Mouse (Mus musculus) MEL (cell line): Measurements from ENCODE around the gene Ripply3. TPM values are rescaled to one million over a fixed set of nuclear protein-coding genes. Genes with fewer than 3 reads are reported as not detected.
A peak's percentile ranks its signal among the peaks of the same experiment; 100 is the strongest.

ENCODE experiments used
- DNase-seq: peaks from one replicate; pipeline ENCODE4 v3.0.0; 2011; ENCODE audit warnings: low read depth, low spot score
- H3K27ac ChIP-seq: 2 replicates; pipeline ENCODE4 v1.5.1; 2012; ENCODE audit warnings: low read depth, mild to moderate bottlenecking, control low read depth, low read length, moderate library complexity; ENCODE audit not compliant: control insufficient read depth
- H3K27me3 ChIP-seq, 2 experiments: fragments of 150-350 bp in 1 of 2; sonication (generic) in 1 of 2; 2 replicates each; pipeline ENCODE4 v1.6.1; 2012; ENCODE audit warnings: low read length in 2 of 2, mild to moderate bottlenecking in 2 of 2, improper control_type of control experiment in 1 of 2, moderate library complexity in 1 of 2; ENCODE audit not compliant: insufficient read depth in 2 of 2, control insufficient read depth in 1 of 2
- H3K36me3 ChIP-seq, 2 experiments: 2 replicates each; pipeline ENCODE4 v1.6.1; 2012 to 2014; ENCODE audit warnings: low read length in 2 of 2, improper control_type of control experiment in 1 of 2, inconsistent platforms in 1 of 2, mild to moderate bottlenecking in 1 of 2; ENCODE audit not compliant: insufficient read depth in 2 of 2, control insufficient read depth in 1 of 2
- H3K4me1 ChIP-seq, 2 experiments: fragments of 150-350 bp in 1 of 2; sonication (generic) in 1 of 2; 2 replicates each; pipeline ENCODE4 v1.6.1; 2012; ENCODE audit warnings: low read length in 2 of 2, improper control_type of control experiment in 1 of 2, mild to moderate bottlenecking in 1 of 2; ENCODE audit not compliant: insufficient read depth in 2 of 2, control insufficient read depth in 1 of 2
- H3K4me3 ChIP-seq, 2 experiments: fragments of 150-350 bp in 1 of 2; sonication (generic) in 1 of 2; 2 replicates each; pipeline ENCODE4 v1.5.1; 2012; ENCODE audit warnings: low read depth in 2 of 2, low read length in 2 of 2, mild to moderate bottlenecking in 2 of 2, moderate library complexity in 2 of 2, control low read depth in 1 of 2, improper control_type of control experiment in 1 of 2; ENCODE audit not compliant: control insufficient read depth in 1 of 2, insufficient read depth in 1 of 2
- H3K79me2 ChIP-seq: 2 replicates; pipeline ENCODE4 v1.6.1; 2012; ENCODE audit warnings: mild to moderate bottlenecking, low read length, moderate library complexity; ENCODE audit not compliant: control insufficient read depth, poor library complexity, insufficient read depth
- H3K9ac ChIP-seq: 2 replicates; pipeline ENCODE4 v1.6.1; 2012; ENCODE audit warnings: low read depth, mild to moderate bottlenecking, control low read depth, low read length, moderate library complexity; ENCODE audit not compliant: control insufficient read depth, poor library complexity, severe bottlenecking
- H3K9me3 ChIP-seq: fragments of 150-350 bp; sonication (generic); replicated peaks from 2 replicates; pipeline ENCODE4 v1.6.1; 2012; ENCODE audit warnings: mild to moderate bottlenecking, low read length, improper control_type of control experiment, moderate library complexity; ENCODE audit not compliant: insufficient read depth
- CHD2 ChIP-seq: IDR thresholded peaks from 2 replicates; pipeline ENCODE4 v1.6.1; 2011; ENCODE audit warnings: low read length, improper control_type of control experiment
- EP300 ChIP-seq, 2 experiments: IDR thresholded peaks; 2 replicates each; pipeline ENCODE4 v1.6.1; 2011; ENCODE audit warnings: improper control_type of control experiment in 2 of 2, low read length in 2 of 2, low read depth in 1 of 2, mild to moderate bottlenecking in 1 of 2
- ETS1 ChIP-seq: IDR thresholded peaks from 2 replicates; pipeline ENCODE4 v1.6.1; 2012; ENCODE audit warnings: low read depth, mild to moderate bottlenecking, inconsistent platforms, low read length, improper control_type of control experiment, moderate library complexity
- GATA1 ChIP-seq: IDR thresholded peaks from 2 replicates; pipeline ENCODE4 v1.6.1; 2011; ENCODE audit warnings: low read depth, low read length, improper control_type of control experiment
- HCFC1 ChIP-seq: IDR thresholded peaks from 2 replicates; pipeline ENCODE4 v1.6.1; 2012; ENCODE audit warnings: low read depth, mild to moderate bottlenecking, inconsistent platforms, low read length, improper control_type of control experiment, moderate library complexity
- KAT2A ChIP-seq: conservative IDR thresholded peaks from 2 replicates; pipeline ENCODE4 v1.6.1; 2012; ENCODE audit warnings: low read depth, low read length, improper control_type of control experiment, inconsistent platforms
- MEF2A ChIP-seq: IDR thresholded peaks from 2 replicates; pipeline ENCODE4 v1.6.1; 2014; ENCODE audit warnings: low read depth, mild to moderate bottlenecking, inconsistent platforms, low read length, improper control_type of control experiment; ENCODE audit not compliant: poor library complexity, insufficient replicate concordance, severe bottlenecking; ENCODE audit errors: extremely low read depth
- MXI1 ChIP-seq: IDR thresholded peaks from 2 replicates; pipeline ENCODE4 v1.6.1; 2011; ENCODE audit warnings: mild to moderate bottlenecking, low read depth, low read length, improper control_type of control experiment
- MYB ChIP-seq: IDR thresholded peaks from 2 replicates; pipeline ENCODE4 v1.6.1; 2011; ENCODE audit warnings: mild to moderate bottlenecking, low read depth, low read length, improper control_type of control experiment
- MYC ChIP-seq: IDR thresholded peaks from 2 replicates; pipeline ENCODE4 v1.6.1; 2011; ENCODE audit warnings: low read depth, mild to moderate bottlenecking, low read length, improper control_type of control experiment, moderate library complexity
- NELFE ChIP-seq: IDR thresholded peaks from 2 replicates; pipeline ENCODE4 v1.6.1; 2011; ENCODE audit warnings: low read depth, low read length, improper control_type of control experiment
- NRF1 ChIP-seq: IDR thresholded peaks from 2 replicates; pipeline ENCODE4 v1.6.1; 2014; ENCODE audit warnings: low read depth, mild to moderate bottlenecking, inconsistent platforms, low read length, improper control_type of control experiment, moderate library complexity; ENCODE audit not compliant: poor library complexity, insufficient read depth, severe bottlenecking
- POLR2A ChIP-seq, 2 experiments: IDR thresholded peaks; 2 replicates each; pipeline ENCODE4 v1.6.1; 2011 to 2012; ENCODE audit warnings: low read length in 2 of 2, mild to moderate bottlenecking in 2 of 2, control low read depth in 1 of 2, improper control_type of control experiment in 1 of 2, low read depth in 1 of 2, moderate library complexity in 1 of 2; ENCODE audit not compliant: control insufficient read depth in 1 of 2, insufficient read depth in 1 of 2, poor library complexity in 1 of 2
- POLR2AphosphoS5 ChIP-seq: IDR thresholded peaks from 2 replicates; pipeline ENCODE4 v1.6.1; 2012; ENCODE audit warnings: low read depth, borderline replicate concordance, mild to moderate bottlenecking, inconsistent platforms, low read length, moderate library complexity, mixed read lengths
- SIN3A ChIP-seq: IDR thresholded peaks from 2 replicates; pipeline ENCODE4 v1.6.1; 2012; ENCODE audit warnings: low read length, improper control_type of control experiment, inconsistent platforms
- SMC3 ChIP-seq: IDR thresholded peaks from 2 replicates; pipeline ENCODE4 v1.6.1; 2011; ENCODE audit warnings: low read depth, low read length, improper control_type of control experiment
- TBP ChIP-seq: IDR thresholded peaks from 2 replicates; pipeline ENCODE4 v1.8.0; 2011; ENCODE audit warnings: low read depth, low read length, improper control_type of control experiment
- ZMIZ1 ChIP-seq: IDR thresholded peaks from 2 replicates; pipeline ENCODE4 v1.6.1; 2012; ENCODE audit warnings: low read depth, mild to moderate bottlenecking, inconsistent platforms, low read length, improper control_type of control experiment, moderate library complexity
- polyA plus RNA-seq, 2 experiments: library from polyadenylated mRNA; stranded (reverse) in 1 of 2; unstranded in 1 of 2; fragments of >175 nt in 1 of 2; fragments of >200 nt in 1 of 2; gene quantifications; 2 replicates each; pipeline versions ENCODE4 v1.2.1 to v1.2.4; 2012; ENCODE audit warnings: low replicate concordance in 2 of 2, low read depth in 1 of 2; ENCODE audit not compliant: insufficient read length in 2 of 2, insufficient read depth in 1 of 2, missing spikeins in 1 of 2
- total RNA-seq: library from RNA; depleted of rRNA; stranded (reverse); fragments of 300-350 nt; gene quantifications from 2 replicates; pipeline ENCODE4 v1.2.3, GENCODE M21; 2012

The Ripply3 gene
- total and polyA plus RNA-seq, 3 experiments: 0.18 to 0.35 TPM; not detected in 1

- TF ChIP-seq MXI1 (0 out of 2 replicates have a peak, but pooled peaks have one; percentile 41), HCFC1 (0 out of 2 replicates have a peak, but pooled peaks have one; percentile 16)
Observed at GRCm38 (mm10) chr16:94330429-94330828, 2.2 kb downstream of the Ripply3 start (continued).

- H3K9ac ChIP-seq: peak overlapping the region; percentile 48
- peaks cover 21 to 33% of the 10 kb centered on the region in 2 experiments for H3K4me1 ChIP-seq
- no peaks in the 10 kb centered on the region for H3K27me3 ChIP-seq
- peak overlapping the region; percentile 87 for H3K27ac ChIP-seq
- peak overlapping the region; percentile 29 to 36 for H3K4me3 ChIP-seq
- DNase-seq: peak; percentile 72
- no peaks in the 10 kb centered on the region for H3K79me2 ChIP-seq
- TF ChIP-seq TBP (peak; percentile 77), HCFC1 (peak; percentile 65), NRF1 (no peak), ETS1 (peak; percentile 18; the same call in 1 of the 2 replicates), MYC (no peak), CHD2 (peak; percentile 34; the same call in 1 of the 2 replicates), GATA1 (no peak), POLR2AphosphoS5 (no peak), NELFE (0 out of 2 replicates have a peak, but pooled peaks have one; percentile 17), MYB (no peak; the same call in 1 of the 2 replicates), EP300 (IDR thresholded peaks at IDR 0.05; ENCODE audit: low read depth in 1 of 2, low read length in 2 of 2) (no peak), ZMIZ1 (peak; percentile 94), KAT2A (no peak), SIN3A (peak; percentile 31; the same call in 1 of the 2 replicates), MEF2A (no peak), POLR2A (IDR thresholded peaks at IDR 0.05; ENCODE audit: control insufficient read depth in 1 of 2, insufficient read depth in 1 of 2, low read depth in 1 of 2, low read length in 2 of 2, poor library complexity in 1 of 2) (peak in 1 of 2 experiments; percentile 46; a peak in 2 of 4 replicates), SMC3 (no peak)
- peaks cover 0 to 20% of the 10 kb centered on the region in 2 experiments; a peak in 2 of 4 replicates for H3K36me3 ChIP-seq
- H3K9me3 ChIP-seq: no peaks in the 10 kb centered on the region
Observed at GRCm38 (mm10) chr16:94331233-94331885, 3.1 kb downstream of the Ripply3 start.
